Mouse (Mus musculus) cerebellum, postnatal 25 days (tissue): ENCODE results near the gene Actl11.

Experiments
- DNase-seq, 2 experiments: peaks; one replicate each; pipeline ENCODE4 v3.0.0; 2021; ENCODE audit warnings: mixed read lengths in 2 of 2

Gene Actl11

DNA sequence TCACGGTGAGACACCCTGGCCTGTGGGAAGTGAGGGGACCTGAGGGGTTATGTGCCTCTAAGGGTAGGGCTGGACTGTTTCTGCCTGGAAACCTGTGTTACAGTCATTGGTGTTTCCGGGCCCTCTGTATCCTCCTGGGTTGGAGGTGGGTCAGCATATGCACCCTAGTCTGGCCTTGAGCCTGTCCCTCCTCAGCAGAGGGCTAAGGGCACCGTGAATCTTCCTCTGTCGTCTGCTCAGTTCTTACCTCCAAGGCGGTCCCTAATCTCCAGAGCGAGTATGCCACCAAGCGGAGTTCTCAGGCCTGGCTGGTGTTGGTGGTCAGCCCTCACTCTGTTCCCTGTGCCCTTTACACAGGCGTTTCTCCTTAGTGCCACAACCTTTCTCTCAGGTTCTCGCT, 34.6 kb downstream of the Actl11 start:
- DNase-seq: no peak

DNA sequence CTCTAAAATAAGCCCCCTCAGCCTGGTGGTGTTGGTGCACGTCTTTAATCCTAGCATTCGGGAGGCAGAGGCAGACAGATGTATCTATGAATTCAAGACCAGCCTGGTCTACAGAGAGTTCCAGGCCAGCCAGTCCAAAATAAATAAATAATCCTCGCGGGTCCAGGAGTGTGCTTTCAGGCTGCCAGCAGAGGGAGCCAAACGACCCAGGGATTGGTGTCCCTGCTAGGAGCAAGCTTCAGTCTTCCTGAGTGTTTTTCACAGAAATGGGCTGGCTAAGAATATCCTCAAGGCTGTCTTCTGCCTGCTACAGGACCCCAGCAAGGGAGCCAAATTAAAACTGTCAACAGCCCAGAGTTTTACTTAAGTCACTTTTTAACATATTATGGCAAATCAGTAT, 35.4 kb downstream of the Actl11 start:
- DNase-seq: peak; percentile 87 to 94

DNA sequence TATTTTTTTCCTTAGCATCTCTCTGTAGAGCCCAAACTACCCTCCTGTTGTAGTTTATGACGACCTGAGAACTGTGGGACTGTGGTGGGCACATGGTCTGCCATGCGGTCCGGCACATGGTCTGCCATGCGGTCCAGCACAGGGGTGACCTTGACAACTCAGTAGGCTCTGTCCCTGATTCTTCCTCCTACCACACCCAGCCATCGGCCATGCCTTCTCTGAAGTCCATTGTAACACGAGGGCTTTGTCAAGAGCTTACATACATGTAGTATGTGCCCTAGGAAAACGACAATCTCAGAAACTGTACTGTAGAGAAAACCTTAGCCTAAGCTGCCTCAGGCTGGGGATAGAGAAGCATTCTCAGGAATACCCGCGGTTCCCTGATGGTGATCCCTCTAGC, 36.4 kb downstream of the Actl11 start:
- DNase-seq: no peak

DNA sequence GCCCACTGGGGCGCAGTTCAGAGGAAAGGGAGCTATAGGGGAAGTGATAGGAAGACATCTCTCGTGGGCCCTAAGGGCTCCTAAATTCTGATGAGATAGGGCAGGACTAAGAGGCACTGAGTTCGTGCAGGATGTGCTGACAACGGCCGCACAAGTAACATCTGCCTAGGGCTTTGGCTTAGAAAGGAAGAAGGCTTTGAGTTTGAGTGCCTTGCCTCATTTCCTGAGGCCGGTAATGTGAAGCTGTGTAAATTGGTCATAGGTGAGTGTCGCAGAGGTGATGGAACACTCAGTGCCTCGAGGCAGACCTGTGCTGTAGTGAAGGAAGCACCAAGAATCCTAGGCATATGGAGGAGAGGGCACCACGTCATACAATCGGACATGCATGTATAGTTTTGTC, 38.4 kb downstream of the Actl11 start:
- DNase-seq: no peak

DNA sequence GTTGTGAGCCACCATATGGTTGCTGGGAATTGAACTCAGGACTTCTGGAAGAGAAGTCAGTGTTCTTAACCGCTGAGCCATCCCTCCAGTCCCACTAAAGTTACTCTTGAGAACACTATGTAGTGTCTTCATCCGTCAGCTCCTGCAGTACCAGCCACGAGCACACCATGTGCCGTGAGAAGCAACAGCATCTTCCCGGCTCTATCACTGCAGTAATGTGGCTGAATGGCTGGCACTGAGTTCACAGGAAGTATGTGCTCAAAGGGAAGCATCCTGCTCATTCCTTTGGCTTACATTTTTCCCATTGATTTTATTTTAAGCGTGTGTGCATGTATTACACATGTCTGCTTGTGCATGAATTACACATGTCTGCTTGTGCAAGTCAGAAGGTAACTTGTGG, 39.2 kb downstream of the Actl11 start:
- DNase-seq: no peak

DNA sequence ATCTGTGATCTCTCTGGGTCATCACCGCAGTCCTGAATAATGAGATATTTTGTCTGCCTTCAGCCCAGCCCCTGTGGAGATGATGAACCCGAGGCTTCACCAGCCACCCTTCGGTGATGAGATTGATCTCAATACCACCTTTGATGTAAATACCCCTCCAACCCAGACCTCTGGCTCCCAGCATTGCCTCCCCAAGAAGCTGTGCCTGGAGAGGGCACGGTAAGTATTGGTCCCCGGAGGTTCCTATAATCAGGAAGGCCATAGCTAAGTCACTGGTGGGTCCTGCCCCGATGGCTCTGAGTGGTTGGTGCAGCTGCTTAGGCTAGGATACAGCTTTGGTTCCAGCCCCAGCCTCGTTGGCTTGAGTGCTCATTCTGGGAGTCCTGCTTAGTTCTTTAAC, 40.3 kb downstream of the Actl11 start:
- no peak for DNase-seq

DNA sequence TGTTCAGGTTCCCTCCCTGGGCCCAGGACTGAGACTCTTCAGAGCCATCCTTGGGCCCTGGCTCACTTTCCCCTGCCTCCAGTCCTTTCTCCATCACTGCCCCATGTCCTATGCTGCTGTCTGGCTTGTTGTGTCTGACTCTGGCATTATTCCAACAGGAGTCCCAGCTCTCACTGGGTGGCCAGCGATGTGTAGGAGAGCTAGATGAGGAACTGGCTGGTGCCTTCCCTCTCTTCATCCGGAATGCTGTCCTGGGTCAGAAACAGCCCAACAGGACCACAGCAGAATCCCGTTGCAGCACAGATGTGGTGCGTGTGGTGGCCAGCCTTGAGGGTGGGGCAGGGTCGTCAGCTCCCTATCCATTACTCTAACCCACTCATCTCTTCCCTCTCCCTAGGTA, 42.0 kb downstream of the Actl11 start:
- no peak for DNase-seq

DNA sequence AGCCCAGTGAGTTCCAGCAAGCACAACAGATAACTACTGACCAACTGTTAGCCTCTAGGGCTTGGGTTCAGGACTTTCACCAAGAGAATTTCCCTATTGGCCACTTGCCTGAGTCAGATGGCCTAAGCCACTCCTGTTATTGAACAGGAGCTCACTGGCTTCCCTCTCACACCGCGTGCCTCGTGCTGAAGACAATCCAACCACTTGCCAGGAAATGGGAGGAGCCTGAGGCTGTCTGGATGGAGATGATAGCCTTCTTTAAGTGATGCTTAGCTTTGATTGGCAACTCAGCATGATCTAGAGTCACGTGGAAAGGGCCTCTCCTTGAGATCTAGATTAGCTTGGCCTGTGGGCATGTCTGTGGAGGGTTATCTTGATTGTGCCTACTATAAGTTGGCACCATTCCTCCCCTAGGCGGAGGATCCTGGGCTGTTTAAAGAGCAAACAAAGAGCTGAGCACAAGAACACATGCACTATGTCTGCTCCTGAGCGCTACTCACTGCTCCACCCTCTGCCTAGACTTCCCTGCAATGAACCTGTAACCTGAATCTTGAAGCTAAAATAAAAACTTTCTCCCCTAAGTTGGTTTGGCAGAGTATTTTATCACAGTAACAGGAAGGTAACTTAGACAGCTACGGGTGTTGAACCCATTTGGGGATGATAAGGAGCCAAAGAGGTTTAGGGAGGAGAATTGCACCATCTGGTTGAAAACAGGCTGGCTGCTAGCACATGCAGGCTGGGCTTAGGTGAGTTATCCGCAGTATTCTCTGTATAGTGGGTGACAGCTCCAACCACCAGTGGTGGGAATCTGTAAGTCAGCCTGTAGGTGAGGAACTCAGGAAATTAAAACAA, 43.6 kb downstream of the Actl11 start:
- no peak for DNase-seq

DNA sequence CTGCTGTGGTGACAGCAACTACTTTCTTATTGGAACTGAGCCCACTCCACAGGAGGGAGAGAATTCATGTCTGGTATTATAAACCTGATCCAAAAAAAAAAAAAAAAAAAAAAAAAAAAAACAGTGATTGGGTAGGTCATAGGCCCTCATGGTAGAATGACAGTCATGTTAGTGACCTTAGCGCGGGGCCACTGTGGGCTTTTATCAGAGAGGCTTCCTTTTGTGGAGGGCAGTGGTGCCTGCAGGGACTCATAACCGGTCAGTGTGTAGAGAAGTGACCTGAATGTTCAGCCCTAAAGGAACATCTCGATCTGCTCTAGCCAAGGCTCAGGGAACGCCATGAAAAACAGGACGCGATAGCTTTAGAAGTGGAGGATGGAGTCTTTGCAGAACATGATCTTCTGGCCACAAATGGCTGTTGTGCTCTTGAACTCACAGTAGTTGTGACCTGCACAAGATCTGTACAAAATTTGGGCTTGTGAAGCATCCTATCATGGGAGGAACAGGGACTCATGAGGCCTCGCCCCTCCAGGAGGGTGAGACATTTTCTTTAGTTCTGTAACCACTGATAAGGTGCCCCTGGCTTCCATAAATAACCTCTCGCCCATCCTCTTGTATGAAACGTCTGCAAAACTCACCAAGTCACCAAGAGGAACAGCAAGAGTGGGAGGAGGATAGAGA, 46.4 kb downstream of the Actl11 start:
- DNase-seq: no peak

DNA sequence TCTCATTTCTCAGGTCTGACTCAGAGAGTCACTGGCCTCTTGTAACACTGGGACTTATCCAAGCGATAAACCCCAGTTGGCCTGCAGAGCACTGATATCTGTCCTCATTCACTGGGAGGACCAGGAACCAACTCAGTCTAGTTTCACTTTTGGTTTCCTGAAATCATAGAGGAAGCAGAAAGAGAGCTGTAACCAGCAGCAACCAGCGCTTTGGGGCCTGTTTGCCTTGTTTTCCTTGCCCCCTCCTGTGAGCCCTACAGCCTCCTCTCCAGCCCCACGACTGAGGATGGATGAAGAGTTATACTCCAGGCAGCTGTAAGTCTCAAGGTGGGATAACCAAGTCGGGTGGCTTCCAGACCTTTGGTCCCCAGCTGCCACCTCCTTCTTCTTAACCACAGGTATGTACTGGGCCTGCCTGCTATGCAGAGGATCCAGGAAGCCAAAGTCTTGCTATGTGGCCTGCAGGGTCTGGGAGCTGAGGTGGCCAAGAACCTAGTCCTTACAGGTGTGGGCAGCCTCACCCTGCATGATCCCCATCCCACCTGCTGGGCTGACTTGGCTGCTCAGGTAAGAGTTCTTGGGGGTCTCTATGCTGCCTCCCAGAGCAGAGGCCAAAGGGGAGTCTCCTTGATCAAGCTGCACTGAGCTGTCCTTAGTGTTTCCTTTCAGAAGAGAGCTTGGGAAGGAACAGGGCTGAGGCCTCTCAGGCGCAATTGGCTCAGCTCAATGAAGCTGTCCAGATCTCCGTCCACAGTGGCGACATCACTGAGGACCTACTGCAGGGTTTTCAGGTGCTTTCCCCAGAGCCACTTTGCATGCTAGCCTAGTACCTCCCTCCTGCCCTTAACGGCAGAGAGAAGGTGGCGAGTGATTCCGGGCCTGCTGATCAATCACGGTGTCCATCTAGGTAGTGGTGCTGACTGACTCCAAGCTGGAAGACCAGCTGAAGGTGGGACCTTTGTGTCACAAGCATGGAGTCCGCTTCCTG, 47.4 kb downstream of the Actl11 start, which contains the start of gene Uba7:
Uba7 (plus strand) TSS at position 107 of the 988 bp plus-strand sequence.
- DNase-seq: no peak

DNA sequence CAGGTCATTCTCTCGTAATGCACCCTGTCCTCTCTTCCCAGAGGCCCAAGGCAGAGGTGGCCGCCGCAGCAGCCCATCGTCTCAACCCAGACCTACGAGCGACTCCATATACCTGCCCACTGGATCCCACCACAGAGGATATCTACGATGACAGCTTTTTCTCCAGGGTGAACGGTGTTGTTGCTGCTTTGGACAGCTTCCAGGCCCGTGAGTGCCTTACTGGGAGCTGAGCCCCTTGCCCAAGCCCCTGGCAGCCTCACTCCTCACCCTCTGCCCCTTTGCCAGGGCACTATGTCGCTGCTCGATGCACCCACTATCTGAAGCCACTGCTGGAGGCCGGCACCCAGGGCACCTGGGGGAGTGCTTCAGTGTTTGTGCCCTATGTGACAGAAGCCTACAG, 50.5 kb downstream of the Actl11 start:
- no peak for DNase-seq
